Mouse (Mus musculus) thymus, postnatal 4 days (tissue): ENCODE data around the gene Kif5c.

Experiments used
- DNase-seq: peaks from one replicate; pipeline ENCODE4 v3.0.0; 2021

Kif5c gene

DNA sequence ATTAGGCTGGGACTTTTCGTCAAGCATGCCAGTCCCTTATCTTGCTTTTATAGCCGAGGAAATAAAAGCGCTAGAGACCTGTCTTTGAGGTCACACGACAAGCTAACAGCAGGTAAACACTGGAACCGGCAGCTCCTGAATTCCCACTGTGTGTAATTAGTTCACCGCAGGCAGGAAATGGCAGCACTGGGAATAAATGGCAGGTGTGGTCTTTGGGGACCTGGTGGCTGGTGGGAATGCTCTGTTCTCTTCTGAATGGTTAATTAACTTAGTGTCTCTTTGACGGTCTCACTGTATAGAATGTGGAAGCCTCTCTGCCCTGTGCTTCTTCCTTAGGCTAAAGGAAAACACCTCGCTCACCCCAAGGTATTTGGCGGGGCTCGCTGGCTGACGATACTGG, 192.3 kb downstream of the Kif5c start:
- DNase-seq: no peak

DNA sequence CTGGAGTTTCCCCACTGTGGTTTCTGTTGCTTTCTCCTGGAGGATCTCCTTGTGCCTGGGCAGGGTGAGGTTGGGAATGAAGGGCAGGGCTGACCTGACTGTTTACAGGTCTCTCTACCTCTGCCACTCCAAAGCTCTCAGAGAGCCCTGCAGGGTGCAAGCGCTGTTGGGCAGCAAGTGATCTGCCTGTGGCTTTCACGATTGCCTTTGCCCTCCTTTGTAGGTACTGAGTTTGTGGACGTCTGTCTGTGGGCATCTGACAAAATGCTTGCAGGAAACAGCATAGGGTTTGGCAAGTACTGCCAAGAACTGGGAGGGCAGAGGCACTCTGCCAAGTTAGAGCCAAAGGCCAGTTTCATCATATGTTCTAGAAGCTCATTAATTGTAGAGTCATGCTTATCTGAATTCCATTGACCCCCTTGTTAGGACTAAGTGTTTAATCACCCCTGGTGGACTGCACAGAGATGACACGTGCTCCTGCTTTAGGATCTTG, 192.8 kb downstream of the Kif5c start:
- no peak for DNase-seq

- DNase-seq: no peak
Observed at GRCm38 (mm10) chr2:49813151-49813550, 194.1 kb downstream of the Kif5c start.

GRCm38 (mm10) chr2:49814011-49814410, 194.9 kb downstream of the Kif5c start:
- DNase-seq: no peak

- DNase-seq: no peak
Observed at GRCm38 (mm10) chr2:49815696-49816320, 196.7 kb downstream of the Kif5c start.

GRCm38 (mm10) chr2:49816549-49816948, 197.5 kb downstream of the Kif5c start:
- DNase-seq: no peak

DNA sequence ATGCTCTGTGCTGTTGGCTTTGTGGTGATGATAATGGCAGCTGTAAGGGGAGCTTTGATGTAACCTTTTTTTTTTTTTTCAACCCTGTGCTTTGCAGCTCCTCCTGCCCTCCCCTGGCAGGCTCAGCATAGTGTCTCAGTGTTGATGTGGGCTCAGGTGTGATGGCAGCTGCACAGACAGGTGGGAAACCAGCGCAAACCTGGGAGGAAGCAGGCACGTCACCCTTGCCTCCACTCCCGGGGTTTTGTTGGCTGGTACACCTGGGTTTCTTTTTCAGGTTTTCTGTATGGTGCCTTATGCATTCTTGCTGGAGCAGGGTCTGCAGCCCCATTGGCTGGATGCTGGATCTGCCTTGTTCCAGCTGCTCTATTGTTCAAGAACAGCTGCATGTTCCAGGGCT, 198.1 kb downstream of the Kif5c start:
- DNase-seq: peak; percentile 31

DNA sequence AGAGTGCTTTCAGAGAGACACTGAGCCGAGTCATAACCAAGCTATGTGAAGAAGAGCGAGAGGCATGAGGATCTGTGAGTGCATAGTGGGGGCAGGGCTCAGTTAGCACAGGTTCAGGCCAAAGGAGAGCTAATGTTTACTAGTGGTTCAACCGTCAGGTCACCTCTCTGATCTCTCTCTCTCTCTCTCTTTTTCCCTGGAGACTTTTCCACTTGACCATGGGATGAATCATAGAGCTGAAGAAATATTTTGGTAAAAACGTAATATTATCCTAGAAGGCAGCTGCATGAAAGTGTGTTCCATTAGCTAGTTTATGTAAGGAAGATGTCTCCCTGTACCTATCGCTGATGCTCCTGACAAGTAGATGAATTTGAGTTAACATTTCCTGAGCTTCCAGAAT, 199.0 kb downstream of the Kif5c start:
- DNase-seq: no peak

DNA sequence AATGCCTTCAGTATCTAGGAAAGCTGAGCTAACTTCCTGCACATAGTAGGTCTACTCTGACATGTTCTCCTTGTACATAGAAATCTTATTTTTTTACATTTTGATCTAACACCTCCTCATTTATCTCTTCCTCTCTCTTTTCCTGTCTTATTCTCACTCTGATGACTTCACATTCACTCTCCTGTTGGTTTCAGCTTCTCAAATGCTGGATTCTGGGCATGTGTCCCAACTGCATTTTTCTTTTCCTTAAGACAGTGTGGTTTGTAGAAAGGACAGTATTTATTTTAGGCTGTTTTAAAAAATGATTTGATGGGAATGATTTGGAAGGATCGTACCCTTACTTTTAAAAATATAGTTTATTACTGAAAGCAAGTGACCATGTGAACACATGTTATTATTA, 203.2 kb downstream of the Kif5c start:
- DNase-seq: no peak
